Mouse (Mus musculus): Measurements from ENCODE around the gene Rex1bd.
A peak's percentile ranks its signal among the peaks of the same experiment; 100 is the strongest.

Rex1bd gene

GRCm38 (mm10) chr8:70506328-70507026 is at the start of gene Rex1bd:
TSS of gene Rex1bd (minus strand) at chr8:70506752.
- peak; percentile 57 for ATAC-seq (ENCODE audit: low TSS enrichment)

- ATAC-seq (ENCODE audit: low TSS enrichment) = no peak
These were observed 48.7 kb upstream of the Rex1bd start for GRCm38 (mm10) chr8:70555079-70555747.

- ATAC-seq (ENCODE audit: low TSS enrichment) = 0 out of 2 replicates have a peak, but pooled peaks have one; percentile 14
These were observed 47.2 kb upstream of the Rex1bd start for GRCm38 (mm10) chr8:70553740-70554139.

- ATAC-seq (ENCODE audit: low TSS enrichment) = 0 out of 2 replicates have a peak, but pooled peaks have one; percentile 20
These were observed 46.3 kb upstream of the Rex1bd start for GRCm38 (mm10) chr8:70552836-70553235.

- ATAC-seq (ENCODE audit: low TSS enrichment) = peak; percentile 60; the same call in 1 of the 2 replicates
These were observed 45.1 kb upstream of the Rex1bd start for GRCm38 (mm10) chr8:70551558-70552161.

- ATAC-seq (ENCODE audit: low TSS enrichment) = no peak
These were observed 43.0 kb upstream of the Rex1bd start for GRCm38 (mm10) chr8:70549412-70550184.

- no peak for ATAC-seq (ENCODE audit: low TSS enrichment)
These were observed 41.2 kb upstream of the Rex1bd start for GRCm38 (mm10) chr8:70547762-70548161.

GRCm38 (mm10) chr8:70546412-70546811 is 39.9 kb upstream of the Rex1bd start:
- no peak for ATAC-seq (ENCODE audit: low TSS enrichment)

- no peak for ATAC-seq (ENCODE audit: low TSS enrichment)
These were observed 37.7 kb upstream of the Rex1bd start for GRCm38 (mm10) chr8:70544200-70544687.

GRCm38 (mm10) chr8:70541081-70541480 is 34.5 kb upstream of the Rex1bd start:
- ATAC-seq (ENCODE audit: low TSS enrichment) = no peak

- ATAC-seq (ENCODE audit: low TSS enrichment) = no peak
These were observed 34.0 kb upstream of the Rex1bd start for GRCm38 (mm10) chr8:70540507-70541071.

- no peak for ATAC-seq (ENCODE audit: low TSS enrichment)
These were observed 33.5 kb upstream of the Rex1bd start for GRCm38 (mm10) chr8:70540013-70540506.

GRCm38 (mm10) chr8:70539077-70539813 is 32.7 kb upstream of the Rex1bd start, which contains the start of gene Ell:
TSS of gene Ell (plus strand) at chr8:70539457.
- peak; percentile 80 for ATAC-seq (ENCODE audit: low TSS enrichment)

- ATAC-seq (ENCODE audit: low TSS enrichment) = peak; percentile 65
These were observed 32.1 kb upstream of the Rex1bd start for GRCm38 (mm10) chr8:70538633-70539076.

- no peak for ATAC-seq (ENCODE audit: low TSS enrichment)
These were observed 31.6 kb upstream of the Rex1bd start for GRCm38 (mm10) chr8:70538024-70538579.

GRCm38 (mm10) chr8:70535701-70536100 is 29.1 kb upstream of the Rex1bd start:
- no peak for ATAC-seq (ENCODE audit: low TSS enrichment)

GRCm38 (mm10) chr8:70535221-70535620 is 28.7 kb upstream of the Rex1bd start:
- no peak for ATAC-seq (ENCODE audit: low TSS enrichment)

GRCm38 (mm10) chr8:70534281-70534680 is 27.7 kb upstream of the Rex1bd start:
- ATAC-seq (ENCODE audit: low TSS enrichment) = no peak

- no peak for ATAC-seq (ENCODE audit: low TSS enrichment)
These were observed 23.8 kb upstream of the Rex1bd start for GRCm38 (mm10) chr8:70530314-70530713.

GRCm38 (mm10) chr8:70529741-70530161 is 23.2 kb upstream of the Rex1bd start:
- peak; percentile 44 for ATAC-seq (ENCODE audit: low TSS enrichment)

All from frontal cortex, adult (tissue).